Mouse (Mus musculus): ENCODE data around the gene Ttll8.

DNA sequence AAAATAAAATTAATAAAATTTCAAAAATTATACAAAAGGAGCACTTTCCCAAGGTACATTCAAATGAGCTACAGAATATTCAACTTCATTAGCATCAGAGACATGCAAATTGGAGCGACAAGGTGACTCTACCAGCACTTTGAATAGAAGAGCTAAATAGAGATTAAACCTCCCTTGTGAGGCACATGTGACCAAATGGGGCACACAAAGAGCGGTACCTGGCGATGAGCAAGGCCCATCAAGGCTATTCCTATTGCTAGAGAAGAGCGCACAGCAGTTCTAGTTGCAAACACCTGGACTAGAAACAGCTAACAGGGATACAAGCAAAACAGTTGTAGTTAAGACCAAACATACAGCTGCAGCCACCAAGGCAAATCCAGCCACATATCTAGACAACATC lies 47.9 kb downstream of the Ttll8 start:
- no peak for TF ChIP-seq POLR2A (IDR thresholded peaks at IDR 0.05; ENCODE audit: borderline replicate concordance, insufficient read depth, low read length)
- no peak for TF ChIP-seq CTCF (IDR thresholded peaks at IDR 0.05; ENCODE audit: borderline replicate concordance, insufficient read depth, low read depth, low read length)

Measured in cerebellum, adult 2 months (tissue).